Mouse (Mus musculus) forebrain, embryonic 11.5 days (tissue): Measurements from ENCODE around the gene Sept10. TPM values are rescaled to one million over a fixed set of nuclear protein-coding genes. Genes with fewer than 3 reads are reported as not detected.

Source experiments
- ATAC-seq: fragments of 200-750 bp; cut with Nextera tagmentation; replicated peaks from 2 replicates; pipeline ENCODE4 v1.8.0; 2017; ENCODE audit warnings: moderate TSS enrichment; ENCODE audit not compliant: low FRiP score
- DNase-seq: peaks from one replicate; pipeline ENCODE4 v3.0.0-alpha.2; 2017; ENCODE audit warnings: low spot score
- H3K27ac ChIP-seq: fragments of 300-500 bp; sonication (generic); 2 replicates; pipeline ENCODE4 v1.5.1; 2014; ENCODE audit warnings: low read depth, low read length
- H3K27me3 ChIP-seq: fragments of 300-500 bp; sonication (generic); 2 replicates; pipeline ENCODE4 v1.6.1; 2014; ENCODE audit warnings: mild to moderate bottlenecking, low read length, mixed read lengths; ENCODE audit not compliant: control insufficient read depth, insufficient read depth
- H3K36me3 ChIP-seq: fragments of 300-500 bp; sonication (generic); 2 replicates; pipeline ENCODE4 v1.6.1; 2014; ENCODE audit warnings: mild to moderate bottlenecking, low read length, moderate library complexity, mixed read lengths; ENCODE audit not compliant: control insufficient read depth, insufficient read depth
- H3K4me1 ChIP-seq: fragments of 300-500 bp; sonication (generic); replicated peaks from 2 replicates; pipeline ENCODE4 v1.6.1; 2014; ENCODE audit warnings: low read length, mixed read lengths; ENCODE audit not compliant: control insufficient read depth, insufficient read depth
- H3K4me2 ChIP-seq: fragments of 300-500 bp; sonication (generic); 2 replicates; pipeline ENCODE4 v1.6.1; 2014; ENCODE audit warnings: low read depth, mild to moderate bottlenecking, low read length, moderate library complexity, mixed read lengths; ENCODE audit not compliant: severe bottlenecking
- H3K4me3 ChIP-seq: fragments of 300-500 bp; sonication (generic); 2 replicates; pipeline ENCODE4 v1.5.1; 2014; ENCODE audit warnings: low read depth, low read length
- H3K9ac ChIP-seq: fragments of 300-500 bp; sonication (generic); 2 replicates; pipeline ENCODE4 v1.6.1; 2014; ENCODE audit warnings: low read length
- H3K9me3 ChIP-seq: fragments of 300-500 bp; sonication (generic); 2 replicates; pipeline ENCODE4 v1.6.1; 2016; ENCODE audit warnings: low read length, mixed read lengths; ENCODE audit not compliant: control insufficient read depth
- WGBS: fragments of 180-500 bp; shearing (Covaris S2); extraction: QIAGEN DNeasy Blood & Tissue Kit; methylation state at CpG from one replicate; pipeline ENCODE4 v1.1.7; 2014; 5-methylcytosine and 5-hydroxymethylcytosine counted together
- polyA plus RNA-seq: library from polyadenylated mRNA; unstranded; fragments of >200 nt; fragmentation: Nextera tagmentation; extraction: Ambion mirVana; gene quantifications from 2 replicates; pipeline ENCODE4 v1.2.1, GENCODE M21; 2014

Sept10 gene
- polyA plus RNA-seq, 1 experiment from 2014 or later: 37.3 TPM

DNA sequence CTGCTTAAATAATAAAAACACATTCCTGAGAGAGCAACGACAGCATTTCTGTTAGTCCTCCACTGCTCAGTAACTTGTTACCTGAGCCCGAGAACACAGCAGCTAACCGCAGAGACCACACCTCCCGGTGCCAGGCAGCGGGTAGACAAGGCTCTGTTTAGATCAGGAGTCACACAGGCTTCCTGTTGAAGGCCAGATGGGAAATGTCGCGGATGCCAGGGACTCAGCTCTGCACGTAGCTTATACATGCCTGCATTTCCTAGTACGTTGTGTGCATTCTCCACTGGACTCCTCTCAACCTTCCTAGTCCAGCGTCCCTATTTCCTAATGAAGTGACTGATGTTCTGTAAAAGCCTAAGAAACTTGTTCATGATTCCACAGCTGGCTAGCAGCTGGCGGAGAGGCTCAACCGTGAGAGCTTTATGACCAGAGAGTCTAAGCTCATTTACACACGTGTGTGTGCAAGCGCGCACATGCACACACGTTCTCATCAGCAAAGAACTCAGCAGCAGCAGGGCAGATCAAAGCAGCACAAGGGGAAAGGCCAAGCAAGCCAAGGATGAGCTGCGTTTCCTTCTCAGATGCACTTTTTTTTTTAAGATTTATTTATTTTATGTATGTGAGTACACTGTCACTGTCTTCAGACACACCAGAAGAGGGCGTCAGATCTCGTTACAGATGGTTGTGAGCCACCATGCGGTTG is 89.6 kb downstream of the Sept10 start:
- H3K27ac ChIP-seq: no peak overlapping the region
- H3K9ac ChIP-seq: no peak overlapping the region
- no peaks in the 10 kb centered on the region for H3K27me3 ChIP-seq
- 0 out of 2 replicates have a peak, but pooled peaks cover 3% of the 10 kb centered on the region for H3K4me1 ChIP-seq
- DNase-seq (no peak), ATAC-seq (no peak)
- no peaks in the 10 kb centered on the region for H3K36me3 ChIP-seq
- H3K4me3 ChIP-seq: no peak overlapping the region
- H3K4me2 ChIP-seq: no peak overlapping the region
- WGBS: 88% methylated on average over 20 of the region's 20 CpGs
- no peaks in the 10 kb centered on the region for H3K9me3 ChIP-seq

DNA sequence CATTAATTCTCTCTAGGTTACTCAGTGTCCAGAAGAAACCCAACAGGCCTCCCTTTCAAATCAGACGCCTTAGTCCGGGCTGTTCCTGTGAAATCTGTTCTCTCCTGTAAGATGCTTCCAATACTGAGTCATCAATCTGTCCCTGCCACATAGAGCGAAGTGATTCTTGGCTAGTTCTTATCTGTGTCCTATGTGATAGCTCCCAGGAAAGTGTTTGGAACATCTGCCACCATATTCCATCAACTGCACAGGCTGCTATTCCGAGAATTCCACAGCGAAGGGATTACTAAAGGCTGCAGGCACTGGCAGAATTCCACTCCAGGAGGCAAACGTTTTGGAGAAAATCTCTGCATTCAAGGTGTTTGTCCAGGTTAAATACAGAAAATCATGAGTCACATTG is 94.0 kb downstream of the Sept10 start:
- WGBS: 88% methylated on average over 6 of the region's 6 CpGs

DNA sequence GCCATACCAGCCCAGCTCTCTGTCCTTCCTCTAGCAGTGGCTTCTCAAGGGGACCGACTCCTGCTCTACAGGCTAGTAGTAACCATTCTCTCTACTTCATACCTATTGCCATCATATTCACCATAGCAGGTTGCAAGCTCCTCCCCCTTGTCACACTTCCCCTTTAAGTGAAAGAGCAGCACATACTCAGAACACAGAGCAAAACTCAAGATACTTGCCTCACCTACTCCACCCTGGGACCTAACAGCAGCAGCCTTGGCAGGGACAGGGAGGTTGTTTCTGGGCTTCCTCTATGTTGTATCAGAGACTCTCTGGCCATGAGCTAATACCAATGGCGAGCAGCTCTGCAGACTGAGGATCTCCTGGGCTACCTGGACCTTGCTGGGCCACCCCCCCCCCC is 96.2 kb downstream of the Sept10 start:
- 86% methylated on average over 2 of the region's 2 CpGs for WGBS
- H3K36me3 ChIP-seq: no peaks in the 10 kb centered on the region
- H3K4me1 ChIP-seq: no peaks in the 10 kb centered on the region

More for the DNA sequence above, 94.0 kb downstream of the Sept10 start:
- H3K4me1 ChIP-seq: no peaks in the 10 kb centered on the region
- ATAC-seq (no peak), DNase-seq (no peak)
- no peak overlapping the region for H3K4me3 ChIP-seq
- H3K36me3 ChIP-seq: no peaks in the 10 kb centered on the region
- H3K9ac ChIP-seq: no peak overlapping the region
- H3K27ac ChIP-seq: no peak overlapping the region
- H3K4me2 ChIP-seq: no peak overlapping the region
- no peaks in the 10 kb centered on the region for H3K9me3 ChIP-seq
- H3K27me3 ChIP-seq: no peaks in the 10 kb centered on the region

DNA sequence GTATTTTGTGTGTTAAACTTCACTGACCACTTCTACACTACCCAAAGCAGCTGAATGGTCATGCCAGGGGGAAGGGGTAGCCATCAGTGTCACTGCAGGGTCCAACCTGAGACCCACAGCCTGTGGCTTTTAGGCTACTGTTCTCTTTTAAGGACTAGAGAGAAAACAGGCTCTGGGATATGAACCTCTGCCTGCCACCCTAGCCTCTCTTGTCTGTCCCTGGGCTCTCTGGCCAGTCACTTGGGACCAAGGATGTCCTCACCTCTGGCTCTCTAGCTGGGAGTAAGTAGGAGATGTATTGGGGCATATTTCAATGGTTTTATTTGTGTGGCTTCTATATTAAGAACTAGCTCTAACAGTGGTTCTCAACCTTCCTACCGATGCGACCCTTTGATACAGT is 101.8 kb downstream of the Sept10 start:
- no peaks in the 10 kb centered on the region for H3K4me1 ChIP-seq
- H3K9me3 ChIP-seq: no peaks in the 10 kb centered on the region
- 95% methylated on average over 2 of the region's 2 CpGs for WGBS
- no peak overlapping the region for H3K4me2 ChIP-seq
- H3K27ac ChIP-seq: no peak overlapping the region
- DNase-seq: peak; percentile 27
- no peak overlapping the region for H3K4me3 ChIP-seq
- ATAC-seq: no peak
- H3K36me3 ChIP-seq: no peaks in the 10 kb centered on the region
- H3K9ac ChIP-seq: no peak overlapping the region
- H3K27me3 ChIP-seq: no peaks in the 10 kb centered on the region

More for the DNA sequence above, 96.2 kb downstream of the Sept10 start:
- Histone ChIP-seq H3K27ac (no peak overlapping the region), H3K27me3 (no peaks in the 10 kb centered on the region), H3K4me2 (no peak overlapping the region), H3K9me3 (no peaks in the 10 kb centered on the region), H3K9ac (no peak overlapping the region), H3K4me3 (no peak overlapping the region)
- DNase-seq (no peak), ATAC-seq (no peak)

DNA sequence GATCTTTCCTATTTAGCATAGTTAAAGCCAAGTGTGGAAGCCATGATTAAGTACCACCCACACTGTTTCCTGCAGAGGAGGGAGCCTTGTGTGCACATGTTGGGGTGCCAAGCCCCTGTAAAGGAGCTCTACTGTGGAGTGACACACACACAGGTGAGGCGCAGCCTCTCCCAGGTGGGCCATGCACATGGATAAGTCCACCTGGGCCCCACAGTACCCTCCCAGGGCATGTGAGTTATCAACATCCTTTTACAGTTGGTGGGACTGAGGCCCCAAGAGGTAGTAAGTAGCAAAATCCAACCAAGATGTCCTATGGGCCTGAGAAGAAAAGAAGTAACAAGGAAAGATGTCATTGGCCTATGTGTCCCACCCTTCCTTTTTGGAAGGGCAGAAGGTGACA is 102.6 kb downstream of the Sept10 start:
- Histone ChIP-seq H3K4me2 (no peak overlapping the region), H3K9ac (no peak overlapping the region), H3K36me3 (no peaks in the 10 kb centered on the region), H3K4me1 (no peaks in the 10 kb centered on the region), H3K27me3 (no peaks in the 10 kb centered on the region), H3K4me3 (no peak overlapping the region), H3K9me3 (no peaks in the 10 kb centered on the region), H3K27ac (no peak overlapping the region)
- WGBS: 96% methylated on average over 1 of the region's 1 CpGs
- ATAC-seq (no peak), DNase-seq (no peak)

DNA sequence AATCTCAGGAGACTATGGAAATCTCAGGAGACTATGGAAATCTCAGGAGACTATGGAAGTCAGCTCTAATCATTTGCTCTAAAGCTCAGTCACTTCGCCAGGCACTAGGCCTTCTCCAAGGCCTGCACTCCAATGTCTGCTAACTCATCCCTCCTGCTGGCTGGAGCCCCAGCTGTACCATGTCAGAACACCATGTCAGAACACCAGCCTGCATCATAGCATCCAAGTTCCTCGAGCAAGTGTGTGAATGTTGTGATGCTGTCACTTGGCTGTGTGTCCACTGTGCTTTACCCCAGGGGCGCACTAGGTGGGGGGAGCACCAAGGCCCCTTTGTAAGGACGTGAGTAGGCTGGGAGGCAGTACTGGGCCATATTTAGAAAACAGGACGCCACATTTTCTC is 104.1 kb downstream of the Sept10 start:
- Histone ChIP-seq H3K9me3 (no peaks in the 10 kb centered on the region), H3K27me3 (no peaks in the 10 kb centered on the region), H3K36me3 (no peaks in the 10 kb centered on the region), H3K4me1 (no peaks in the 10 kb centered on the region), H3K4me3 (no peak overlapping the region), H3K4me2 (no peak overlapping the region), H3K27ac (no peak overlapping the region), H3K9ac (no peak overlapping the region)
- ATAC-seq (no peak), DNase-seq (no peak)
- WGBS: 82% methylated on average over 5 of the region's 5 CpGs

DNA sequence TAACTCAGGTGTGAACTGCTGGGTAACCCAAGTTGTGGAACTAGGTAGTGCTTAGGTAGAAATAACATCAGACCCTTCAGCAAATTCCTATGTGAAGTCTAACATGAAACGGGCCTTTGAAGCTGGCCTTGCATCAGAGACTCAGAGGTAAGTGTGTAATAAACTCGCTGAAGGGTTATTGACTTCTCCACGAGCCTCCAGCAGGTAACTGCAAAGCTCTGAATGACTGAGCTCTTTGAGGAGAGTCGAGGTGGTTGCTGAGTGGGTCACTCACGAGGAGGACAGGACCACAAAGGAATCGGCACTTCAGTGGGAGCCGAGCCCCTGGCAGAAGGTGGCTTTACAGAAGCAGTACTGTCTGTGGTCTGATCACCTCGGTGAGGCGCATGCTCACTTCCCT is 105.3 kb downstream of the Sept10 start:
- 84% methylated on average over 9 of the region's 9 CpGs for WGBS
- no peaks in the 10 kb centered on the region for H3K9me3 ChIP-seq
- H3K27ac ChIP-seq: no peak overlapping the region
- H3K36me3 ChIP-seq: no peaks in the 10 kb centered on the region
- DNase-seq (no peak), ATAC-seq (no peak)
- H3K4me3 ChIP-seq: no peak overlapping the region
- H3K27me3 ChIP-seq: no peaks in the 10 kb centered on the region
- H3K4me2 ChIP-seq: no peak overlapping the region
- no peak overlapping the region for H3K9ac ChIP-seq
- H3K4me1 ChIP-seq: no peaks in the 10 kb centered on the region

DNA sequence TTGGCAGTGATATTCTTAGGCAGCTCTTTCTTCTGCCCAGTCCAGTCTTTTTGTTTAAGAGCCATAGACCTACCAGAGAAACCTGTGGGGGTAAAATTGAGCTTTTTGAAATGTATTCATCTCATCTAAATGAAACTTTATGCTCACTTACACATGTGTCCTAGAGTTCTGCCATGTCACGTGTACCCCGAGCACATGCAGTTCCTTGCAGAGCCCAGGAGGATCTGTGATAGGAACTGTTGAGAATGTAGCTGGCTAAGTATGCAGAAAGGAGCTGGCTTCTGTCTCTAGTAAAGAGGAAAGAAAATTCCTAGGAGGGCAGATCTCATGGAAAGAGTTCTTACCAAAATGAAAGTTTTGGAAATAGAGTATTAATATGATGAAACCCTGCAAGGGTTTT is 106.0 kb downstream of the Sept10 start:
- H3K4me2 ChIP-seq: no peak overlapping the region
- no peak overlapping the region for H3K27ac ChIP-seq
- 96% methylated on average over 2 of the region's 2 CpGs for WGBS
- H3K4me1 ChIP-seq: no peaks in the 10 kb centered on the region
- H3K27me3 ChIP-seq: no peaks in the 10 kb centered on the region
- ATAC-seq: no peak
- H3K4me3 ChIP-seq: no peak overlapping the region
- DNase-seq: no peak
- H3K9me3 ChIP-seq: no peaks in the 10 kb centered on the region
- H3K9ac ChIP-seq: no peak overlapping the region
- no peaks in the 10 kb centered on the region for H3K36me3 ChIP-seq

DNA sequence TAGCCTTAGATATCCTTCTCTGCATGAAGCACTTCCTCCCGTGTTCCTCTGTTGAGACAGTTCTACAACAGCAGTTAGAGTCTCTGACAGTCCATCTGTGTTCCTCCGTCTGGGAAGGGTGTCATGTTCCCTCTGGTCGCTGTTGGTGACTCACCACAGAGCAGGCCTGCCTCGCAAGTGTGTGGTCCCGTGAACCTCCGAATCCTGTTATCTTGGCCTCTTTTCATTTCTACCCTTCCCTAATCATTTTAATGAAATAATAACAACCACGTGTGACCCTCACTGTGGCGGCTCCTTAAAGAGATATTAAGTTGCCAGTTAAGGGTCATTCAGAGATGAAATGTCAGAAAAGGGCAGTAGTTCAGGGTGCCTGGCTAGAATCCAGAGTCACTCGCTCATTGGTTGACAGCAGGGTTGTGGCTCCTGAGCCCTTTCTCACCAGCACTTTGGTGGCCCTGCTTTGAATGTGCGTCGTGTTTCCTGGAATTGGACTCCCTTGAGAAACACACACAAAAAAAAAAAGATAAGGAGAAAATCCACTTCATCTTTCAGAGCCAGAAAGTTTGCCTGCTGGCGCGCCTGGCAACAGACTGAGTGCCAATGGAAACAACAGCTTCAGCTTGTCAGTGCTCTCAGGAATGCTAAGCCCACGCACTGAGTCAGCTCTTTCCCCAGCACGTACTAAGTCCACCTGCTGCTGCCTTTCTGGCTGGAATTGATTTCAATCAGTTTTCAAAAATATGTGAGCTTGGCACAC is 106.9 kb downstream of the Sept10 start:
- WGBS: 67% methylated on average over 15 of the region's 15 CpGs
- Histone ChIP-seq H3K4me2 (no peak overlapping the region), H3K27ac (no peak overlapping the region), H3K9me3 (no peaks in the 10 kb centered on the region), H3K9ac (no peak overlapping the region), H3K36me3 (no peaks in the 10 kb centered on the region), H3K4me3 (no peak overlapping the region), H3K27me3 (no peaks in the 10 kb centered on the region), H3K4me1 (no peaks in the 10 kb centered on the region)
- ATAC-seq (no peak), DNase-seq (no peak)
